Mouse (Mus musculus): Measurements from ENCODE around the gene Rnf150.

Rnf150 gene

GRCm38 (mm10) chr8:82863041-82863744 is at the start of gene Rnf150:
Gene Rnf150 (plus strand): TSS chr8:82863356.
- peak; percentile 78 to 80 for DNase-seq

GRCm38 (mm10) chr8:82826135-82827046 is 36.8 kb upstream of the Rnf150 start:
- DNase-seq, result no peak

DNA sequence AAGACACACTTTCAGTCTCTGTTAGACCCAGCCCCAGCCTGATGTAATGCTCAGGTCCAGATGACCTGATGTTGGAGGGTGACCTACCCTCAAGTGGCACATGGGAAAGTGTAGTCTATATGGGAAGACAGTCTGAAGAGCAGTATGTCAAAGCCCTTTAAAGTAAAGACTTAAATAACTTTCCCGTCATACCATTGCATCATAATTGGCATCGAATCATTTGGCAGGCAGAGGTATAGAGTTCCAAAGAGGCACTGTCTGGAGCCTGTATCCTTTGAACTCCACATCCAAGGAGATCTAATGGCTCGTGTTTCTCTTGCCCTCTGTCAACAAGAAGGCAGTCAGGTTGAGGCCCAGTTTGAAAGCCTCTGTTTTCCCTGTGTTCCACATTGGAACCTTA is 22.7 kb upstream of the Rnf150 start:
- DNase-seq, result no peak

DNA sequence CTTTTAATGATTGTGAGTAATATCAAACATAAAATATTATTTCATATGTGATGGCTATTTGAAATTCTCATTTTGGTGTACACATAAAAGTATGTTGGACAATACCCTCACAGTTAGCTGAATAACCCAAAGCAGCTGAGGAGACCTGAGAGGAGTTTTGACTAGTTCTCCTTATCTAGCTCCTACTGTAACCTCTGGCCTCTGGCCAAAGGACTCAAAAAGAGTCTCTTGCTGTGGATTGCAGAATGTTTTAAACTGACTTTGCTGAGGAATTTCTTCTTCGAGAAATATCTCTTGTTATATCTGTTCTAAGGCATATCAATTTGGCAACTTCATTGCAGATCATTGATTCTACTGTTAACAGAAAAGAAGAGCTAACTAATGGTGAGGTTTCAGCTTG is 22.2 kb upstream of the Rnf150 start:
- DNase-seq, result no peak

DNA sequence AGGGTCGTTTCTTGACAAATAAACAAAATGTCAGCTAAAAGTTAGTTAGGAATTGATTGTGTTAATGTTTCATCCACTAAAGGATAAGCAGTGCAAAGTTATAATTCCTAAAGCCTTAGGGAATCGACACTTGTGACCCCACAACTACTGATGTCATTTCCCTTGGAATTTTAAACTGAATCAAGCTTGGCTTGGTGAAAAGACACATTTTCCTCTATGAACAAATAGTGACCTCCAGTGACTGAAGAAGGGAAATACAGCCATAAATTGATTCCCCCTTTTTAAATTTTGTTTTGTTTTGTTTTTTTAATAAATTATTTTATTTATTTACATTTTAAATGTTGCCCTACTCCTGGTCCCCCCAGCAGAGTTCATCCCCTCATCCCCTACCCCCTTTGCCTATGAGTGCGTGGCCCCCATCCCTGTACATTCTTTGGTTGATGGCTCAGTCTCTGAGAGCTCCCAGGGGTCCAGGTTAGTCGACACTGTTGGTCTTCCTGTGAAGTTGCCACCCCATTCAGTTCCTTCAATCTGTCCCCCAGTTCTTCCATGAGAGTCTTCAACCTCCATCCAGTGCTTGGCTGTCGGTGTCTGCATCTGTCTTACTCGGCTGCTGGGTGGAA is 21.5 kb upstream of the Rnf150 start:
- no peak for DNase-seq

DNA sequence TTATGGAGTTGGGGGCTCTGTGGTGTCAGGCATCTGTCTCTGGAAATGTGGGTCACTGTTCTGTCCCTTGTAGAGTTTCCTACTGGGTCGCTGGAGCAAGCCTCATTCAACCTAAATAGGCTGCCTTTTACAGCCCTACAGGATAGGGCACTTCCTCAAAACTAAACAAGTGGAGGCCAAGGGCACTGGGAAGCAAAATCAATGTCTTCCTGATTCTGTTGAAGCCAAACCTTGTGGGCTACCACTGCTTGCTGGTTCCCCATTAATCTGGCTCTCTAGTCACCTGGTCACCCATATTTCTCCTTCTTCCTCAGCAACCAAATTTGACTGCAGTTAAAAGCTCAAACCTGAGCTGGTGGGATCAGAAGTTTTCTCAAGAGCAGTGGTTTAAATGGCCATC is 19.5 kb upstream of the Rnf150 start:
- DNase-seq, result no peak

GRCm38 (mm10) chr8:82844413-82844812 is 18.7 kb upstream of the Rnf150 start:
- no peak for DNase-seq

GRCm38 (mm10) chr8:82846098-82846497 is 17.1 kb upstream of the Rnf150 start:
- DNase-seq, result no peak

GRCm38 (mm10) chr8:82846730-82847129 is 16.4 kb upstream of the Rnf150 start:
- DNase-seq, result no peak

DNA sequence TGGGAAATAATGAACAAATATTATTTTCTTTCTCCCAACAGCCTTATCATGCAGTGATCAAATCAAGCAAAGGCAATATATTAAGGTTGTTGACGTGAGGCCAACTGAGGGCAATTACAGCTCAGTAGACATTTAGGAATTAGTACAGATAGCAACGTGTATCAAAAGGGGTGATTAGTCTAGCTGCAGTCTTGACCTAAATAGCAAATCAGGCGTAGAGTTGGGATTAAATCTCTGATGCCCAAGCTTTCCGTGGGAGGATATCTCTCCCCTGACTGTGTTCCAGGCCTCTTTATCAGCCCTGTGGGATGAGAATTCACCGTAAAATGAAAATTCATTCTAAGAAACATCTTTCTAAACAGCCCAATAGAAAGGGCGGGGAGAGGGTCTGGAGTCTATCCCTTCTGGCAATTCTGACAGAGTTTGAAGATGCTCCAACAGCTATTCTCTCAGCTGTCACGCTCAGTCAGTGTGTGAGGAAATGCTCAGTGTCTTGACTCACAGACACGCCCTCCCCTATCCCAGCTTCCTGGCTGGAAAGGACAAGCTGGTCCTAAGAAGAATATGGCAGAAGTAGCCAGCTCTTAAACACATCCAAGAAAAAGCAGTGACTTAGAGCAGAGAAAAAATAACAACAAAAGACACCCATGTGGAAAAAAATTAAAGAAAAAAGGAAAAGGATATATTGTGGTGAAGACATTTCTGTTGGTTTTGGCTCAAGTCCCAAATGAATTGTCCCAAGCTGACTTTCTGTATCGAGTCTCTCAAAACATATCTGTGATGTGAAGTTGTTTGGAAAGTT is 4.4 kb upstream of the Rnf150 start:
- DNase-seq, result no peak

GRCm38 (mm10) chr8:82859343-82859620 is 3.9 kb upstream of the Rnf150 start:
- no peak for DNase-seq

- DNase-seq, result peak; percentile 29 to 43
These were observed 777 bp downstream of the Rnf150 start for GRCm38 (mm10) chr8:82863745-82864520.

- peak in 1 of 2 experiments; percentile 18 for DNase-seq
These were observed 1.3 kb downstream of the Rnf150 start for GRCm38 (mm10) chr8:82864521-82864818.

DNA sequence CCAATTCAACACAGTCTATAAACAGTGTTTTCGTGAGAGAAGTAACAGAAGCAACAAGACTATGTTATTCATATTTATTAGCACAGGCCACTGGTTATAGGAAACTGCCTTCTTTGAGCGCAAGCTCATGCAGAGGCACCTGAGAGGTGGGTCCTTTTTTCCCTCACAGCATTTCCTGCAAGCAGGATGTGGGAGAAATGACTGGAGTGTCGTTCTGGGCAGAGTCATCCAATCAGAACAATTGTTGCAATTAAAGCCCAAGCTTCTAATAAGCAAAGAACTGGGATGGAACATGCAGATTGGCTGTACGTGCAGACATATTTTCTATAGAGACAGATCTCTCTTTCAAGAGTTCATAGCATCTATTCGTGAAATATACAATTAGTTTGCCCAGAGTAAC is 2.1 kb downstream of the Rnf150 start:
- no peak for DNase-seq

DNA sequence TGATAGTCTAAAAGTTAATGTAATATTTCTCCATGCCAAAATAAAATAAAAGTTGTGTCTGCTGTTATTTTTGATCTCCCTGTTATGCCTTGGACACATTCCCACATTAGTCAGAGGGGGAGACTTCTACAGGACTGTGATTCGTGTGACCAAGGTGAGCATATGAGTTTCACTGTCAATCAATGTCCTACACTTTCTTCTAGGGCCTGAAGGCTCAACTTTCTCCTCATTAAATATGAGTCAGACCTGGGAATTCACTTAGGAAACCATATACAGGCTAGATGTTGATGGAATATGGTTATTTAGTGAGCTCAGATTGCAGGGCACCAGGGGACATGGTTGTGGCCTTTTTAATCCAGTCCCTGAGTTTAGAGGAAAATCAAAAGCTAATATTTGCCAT is 3.1 kb downstream of the Rnf150 start:
- DNase-seq, result no peak

DNA sequence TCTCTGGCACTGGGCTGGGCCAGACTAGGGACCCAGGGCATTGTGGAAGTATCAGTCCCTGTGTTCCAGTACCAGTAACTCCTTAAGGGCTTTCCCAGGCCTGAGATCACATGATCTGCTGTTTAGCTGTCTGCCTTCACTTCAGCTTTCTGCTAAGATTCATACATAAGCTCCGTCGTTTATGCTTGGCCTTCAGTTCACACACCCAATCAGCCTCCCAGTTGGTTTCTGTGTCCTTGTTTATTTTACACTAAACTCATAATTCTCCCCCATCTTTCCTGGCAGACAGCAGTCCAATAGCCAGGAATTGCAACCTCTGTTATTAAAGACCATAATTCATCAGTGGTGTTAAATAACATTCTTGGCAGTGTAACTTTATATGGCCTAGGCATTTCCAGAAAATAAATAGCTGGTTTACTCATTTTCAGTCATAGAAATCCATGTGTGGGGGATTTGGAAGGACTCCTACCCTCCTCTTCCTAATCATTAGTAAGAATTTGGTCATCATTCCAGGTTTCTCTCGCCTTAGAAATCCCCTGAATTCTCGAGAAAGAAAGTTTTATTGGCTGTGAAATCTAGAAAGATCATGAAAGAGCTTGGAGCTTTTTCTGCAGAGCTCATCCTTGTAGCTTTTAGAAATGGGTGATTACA is 7.8 kb downstream of the Rnf150 start:
- DNase-seq, result no peak

GRCm38 (mm10) chr8:82871986-82872385 is 8.8 kb downstream of the Rnf150 start:
- DNase-seq, result no peak

DNA sequence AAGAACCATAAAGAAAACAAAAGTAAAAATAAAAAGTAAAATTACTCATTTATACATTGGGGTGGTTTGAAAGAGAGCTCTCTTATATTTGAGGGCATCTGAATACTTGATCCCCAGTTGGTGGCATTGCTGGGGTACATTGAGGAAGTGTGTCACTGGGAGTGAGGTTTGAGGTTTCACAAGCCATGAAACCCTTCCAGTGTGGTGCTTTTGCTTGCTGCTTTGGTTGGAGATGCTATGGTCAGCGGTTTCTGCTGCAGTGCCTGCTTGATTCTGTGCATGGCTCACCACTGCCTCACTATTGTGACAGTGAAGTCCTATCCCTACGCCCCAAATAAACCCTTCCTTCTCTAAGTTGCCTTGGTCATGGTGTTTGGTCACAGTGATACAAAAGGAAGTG is 10.9 kb downstream of the Rnf150 start:
- no peak for DNase-seq

DNA sequence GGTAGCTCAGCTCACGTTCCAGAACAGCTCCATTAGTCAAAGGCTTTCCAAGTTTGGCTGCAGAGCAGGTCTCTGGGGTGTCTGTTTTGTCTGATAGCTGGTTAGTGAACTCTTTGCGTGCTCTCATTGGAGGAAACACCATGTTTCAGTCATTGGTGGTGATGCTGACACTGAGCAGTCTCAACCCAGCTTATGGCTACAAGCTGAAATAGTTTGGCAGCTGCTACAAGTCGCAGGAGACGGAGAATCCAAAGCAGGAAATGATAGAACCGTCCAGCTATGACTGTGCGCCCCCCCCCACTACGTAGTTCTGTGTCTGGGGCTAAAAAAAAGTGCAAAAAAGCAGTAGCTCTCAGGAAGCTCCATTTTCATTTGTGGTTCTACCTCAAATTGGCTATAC is 12.0 kb downstream of the Rnf150 start:
- no peak for DNase-seq

DNA sequence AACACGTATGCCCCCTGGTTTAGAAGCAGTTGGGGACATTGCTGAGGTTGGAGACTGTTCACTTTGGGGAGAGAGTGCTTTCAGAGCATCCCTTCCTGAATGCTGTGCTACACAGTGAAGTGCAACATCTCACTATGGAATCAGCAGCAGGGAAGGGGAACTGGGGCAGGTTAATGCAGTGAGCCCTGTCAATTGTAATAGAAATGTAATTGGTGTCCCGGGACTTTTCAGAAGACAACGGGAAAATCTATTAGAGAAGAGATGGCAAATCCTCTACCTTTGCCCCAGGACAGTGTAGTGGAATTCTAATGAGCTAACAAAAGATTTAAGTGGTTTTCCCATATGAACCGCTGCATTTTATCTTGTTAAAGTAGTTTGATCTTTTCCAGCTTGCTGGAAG is 21.3 kb downstream of the Rnf150 start:
- DNase-seq, result no peak

- DNase-seq, result no peak
These were observed 24.1 kb downstream of the Rnf150 start for GRCm38 (mm10) chr8:82887234-82887633.
